Comparison of ENCODE assay signal across 21 mouse cellular contexts in genomic region chr10:126373906-126374305, GRCm38 (mm10).
A peak's percentile ranks its signal among the peaks of the same experiment; 100 is the strongest.
DNase-seq lines count a peak whose midpoint lies in the region; ATAC-seq lines count a peak whose summit lies in the region.
"Had no signal": no experiment of that assay in that cellular context is flagged by ENCODE, and none has a peak within 500 bp of the region (broad histone marks: within the 10 kb centered on the region; RNA-seq: fewer than 3 reads in every experiment).

No protein-coding gene starts in this region.

- ATAC-seq in activated CD4-positive, CD25-positive, alpha-beta regulatory T cell, adult 4 months: no peak
- ATAC-seq: forebrain, embryonic 13.5 days; forebrain, embryonic 16.5 days; hindbrain, postnatal 0 days; inflammation-experienced regulatory T-cells, adult 6 months had no signal

- intact Hi-C loops in heart, postnatal 14 days (cut with DNase I): no loop called here

- peak; percentile 9 to 27 for DNase-seq in cerebellum, postnatal 10 days
- no peak for DNase-seq in cerebellum, postnatal 25 days
- peak; percentile 66 for DNase-seq in heart, adult 11 months
- DNase-seq in heart, postnatal 14 days: no peak
- peak; percentile 30 for DNase-seq in right cerebral cortex, adult 18-20 months
- no peak for DNase-seq in right cerebral cortex, postnatal 4 days
- DNase-seq: adrenal gland, postnatal 10 days; adrenal gland, postnatal 36 days; cerebellum, adult 11 months; cerebellum, adult 2 months; cerebellum, adult 9-11 months; gastrocnemius, adult 2 months; gastrocnemius, postnatal 14 days; heart, adult 18-20 months; heart, postnatal 10 days; heart, postnatal 4 days had no signal

Comparison
In these comparisons a context has a peak if more than half of its experiments do, and no peak if none do; other contexts are left out.
1. DNase-seq: peak in cerebellum, postnatal 10 days (2 of 2), heart, adult 11 months (single experiment) and right cerebral cortex, adult 18-20 months (single experiment); none in cerebellum, postnatal 25 days (0 of 2), heart, postnatal 14 days (0 of 2) and right cerebral cortex, postnatal 4 days (single experiment).